Mouse (Mus musculus): ENCODE results near the gene Zc3h10.
"Not testable (repeated sequence)": the region's sequence is repeated elsewhere in the genome, so short reads cannot be mapped to it uniquely, and the experiment has no call there.

Gene Zc3h10

DNA sequence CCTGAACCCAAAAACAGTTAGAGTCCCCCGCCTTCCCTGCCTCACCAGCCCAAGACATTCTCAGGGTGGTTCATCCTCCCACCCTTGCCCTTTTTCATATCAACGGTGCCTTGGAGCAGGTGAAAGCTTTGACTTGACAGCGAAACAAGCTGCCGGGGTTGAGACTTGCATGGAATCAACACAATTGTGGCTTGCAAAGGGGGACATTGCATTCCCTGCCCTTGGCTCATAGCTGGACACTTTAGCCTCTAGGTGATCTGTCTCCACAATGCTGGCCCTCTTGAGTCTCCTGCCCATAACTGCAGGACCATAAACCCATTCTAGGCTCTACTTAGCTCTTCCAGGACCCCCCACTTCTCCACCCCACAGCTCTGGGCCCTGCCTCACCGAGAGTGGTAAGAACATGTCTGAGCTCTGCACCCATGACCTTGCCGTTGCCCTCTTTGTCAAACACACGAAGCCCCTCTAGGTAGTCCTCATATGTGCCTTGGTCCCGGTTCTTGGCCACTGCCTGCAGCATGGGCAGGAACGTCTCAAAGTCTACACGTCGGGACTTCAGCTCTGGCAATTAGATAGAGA lies 52.8 kb downstream of the Zc3h10 start:
- DNase-seq = no peak

DNA sequence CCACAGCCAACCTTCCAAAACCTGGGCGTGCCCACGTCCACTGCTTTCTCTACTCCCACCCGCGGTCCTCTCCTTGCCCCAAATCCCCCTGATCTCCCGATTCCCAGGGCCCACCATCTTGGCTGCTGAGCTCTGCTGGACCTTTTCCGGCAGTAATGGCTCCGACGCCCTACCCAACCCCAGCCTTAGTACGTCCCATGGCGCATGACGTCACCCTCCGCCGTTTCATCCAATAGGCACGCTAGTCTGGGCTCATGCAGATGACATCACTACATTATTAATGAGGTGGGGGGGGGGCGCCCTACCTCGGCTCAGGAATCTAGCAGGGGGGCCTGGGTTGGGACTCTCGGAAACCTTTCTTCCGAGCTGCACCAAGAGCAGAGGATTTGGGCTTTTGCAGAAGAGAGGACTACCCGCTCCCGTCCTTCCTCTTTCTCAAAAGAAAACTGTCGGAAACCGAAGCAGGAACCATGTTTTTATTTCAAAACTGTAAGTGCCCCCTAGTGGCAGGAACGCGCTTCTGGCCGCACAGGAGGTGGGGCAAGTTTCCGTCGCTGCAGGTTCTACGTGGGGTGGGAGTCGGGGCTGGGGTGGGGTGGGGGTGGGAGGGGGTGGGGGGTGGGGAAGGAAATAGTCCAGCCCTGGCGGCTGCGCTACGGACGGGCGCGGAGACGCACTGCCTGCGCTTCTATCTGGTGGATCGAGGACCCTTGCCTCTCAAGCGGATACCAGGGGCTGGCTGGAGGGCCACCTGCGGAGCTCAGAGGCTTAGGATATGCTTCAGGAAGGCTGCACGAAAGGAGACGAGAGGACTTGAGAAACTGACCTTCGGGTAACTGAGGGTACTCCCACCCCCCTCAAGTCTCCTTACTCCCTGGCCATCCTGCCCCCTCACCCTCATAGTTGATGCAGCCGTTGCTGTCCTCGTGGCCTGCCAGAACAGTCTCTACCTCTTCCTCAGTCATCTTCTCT lies 53.6 kb downstream of the Zc3h10 start, which contains the start of gene Myl6:
Myl6 (minus strand) TSS at position 451 of the 972 bp plus-strand sequence.
- peak; percentile 97 for DNase-seq

DNA sequence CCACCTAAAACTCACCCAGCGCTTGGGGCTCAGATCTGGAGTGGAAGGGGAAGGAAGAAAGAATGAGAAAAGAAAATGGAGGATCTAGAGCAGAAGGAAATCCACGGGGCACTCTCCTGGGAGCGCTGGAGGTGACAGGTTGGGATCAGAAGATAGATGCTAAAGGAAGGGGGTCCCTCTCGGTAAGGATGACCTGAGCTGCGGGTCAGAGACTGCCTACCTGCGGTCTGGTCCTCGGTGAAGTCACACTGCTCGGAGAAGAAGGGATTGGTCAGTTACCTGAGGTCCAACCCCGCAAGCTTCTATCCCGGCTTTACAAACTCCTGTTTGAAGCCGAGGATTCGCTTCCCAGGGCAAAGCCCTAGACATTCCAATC lies 54.3 kb downstream of the Zc3h10 start:
- no peak for DNase-seq

DNA sequence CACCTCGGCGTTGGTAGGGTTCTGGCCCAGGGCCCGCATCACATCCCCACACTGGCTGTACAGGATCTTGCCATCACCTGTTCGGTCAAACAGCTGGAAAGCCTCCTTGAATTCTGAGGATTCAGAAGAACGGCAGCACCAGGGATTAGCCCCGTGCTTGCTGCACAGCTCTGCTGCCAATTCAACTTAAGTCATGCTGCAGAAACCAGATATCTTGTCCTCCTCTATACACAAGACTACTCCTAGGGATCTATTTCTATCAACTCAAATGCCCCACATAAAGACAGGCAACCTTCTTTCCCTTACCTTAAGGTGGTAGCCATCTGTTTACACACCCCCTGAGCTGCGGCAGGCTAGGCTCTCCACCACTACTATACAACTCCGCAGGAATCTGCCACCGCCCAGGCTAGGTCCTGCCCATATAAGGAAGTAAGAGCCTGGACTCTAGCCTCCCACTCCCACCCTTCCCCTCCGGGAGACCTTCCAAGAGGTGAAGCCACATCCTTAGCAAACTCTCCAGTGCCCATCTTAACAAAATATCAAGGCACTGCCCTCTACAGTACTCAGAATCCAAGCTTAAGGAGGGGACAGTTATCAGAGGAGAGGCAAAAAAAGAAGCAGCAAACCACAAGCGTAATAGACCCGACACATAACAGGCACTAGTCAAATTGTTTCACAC lies 54.8 kb downstream of the Zc3h10 start:
- DNase-seq = peak; percentile 40

DNA sequence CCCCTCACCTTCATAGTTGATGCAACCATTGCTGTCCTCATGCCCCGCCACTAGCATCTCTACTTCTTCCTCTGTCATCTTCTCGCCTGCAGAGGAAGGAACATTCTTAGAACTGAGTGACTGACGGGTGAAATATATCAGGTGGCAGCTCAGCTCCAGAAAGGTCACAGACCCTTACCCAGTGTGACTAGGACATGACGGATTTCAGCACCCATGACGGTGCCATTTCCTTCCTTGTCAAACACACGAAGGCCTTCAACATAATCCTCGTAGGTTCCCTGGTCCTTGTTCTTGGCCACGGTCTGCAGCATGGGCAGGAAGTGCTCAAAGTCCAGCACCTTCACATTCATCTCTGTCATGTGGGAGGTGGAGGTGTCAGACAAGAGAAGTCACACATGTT lies 55.5 kb downstream of the Zc3h10 start:
- DNase-seq = not testable (repeated sequence)
